Mouse (Mus musculus) hindbrain, embryonic 15.5 days (tissue): ENCODE data around the gene Kmo. TPM values are rescaled to one million over a fixed set of nuclear protein-coding genes. Genes with fewer than 3 reads are reported as not detected.

Experiments
- polyA plus RNA-seq: library from polyadenylated mRNA; unstranded; fragments of >200 nt; fragmentation: Nextera tagmentation; extraction: Ambion mirVana; gene quantifications from 2 replicates; pipeline ENCODE4 v1.2.1, GENCODE M21; 2015

Gene Kmo
- polyA plus RNA-seq, 1 experiment from 2014 or later: not detected

Other genes with a start within 250 kb of the Kmo start
- gene Rgs7, start 127.9 kb upstream of the Kmo start, polyA plus RNA-seq: 41.0 and 42.6 TPM in 2 replicates
- 97.9 and 106 TPM in 2 replicates for gene Fh1, start 5.3 kb downstream of the Kmo start, polyA plus RNA-seq
- gene Opn3, start 72.4 kb downstream of the Kmo start, polyA plus RNA-seq: 8.1 and 8.7 TPM in 2 replicates
- 3.3 and 3.7 TPM in 2 replicates for gene Chml, start 72.5 kb downstream of the Kmo start, polyA plus RNA-seq
- 0.08 TPM in 1 of 2 replicates, not detected in the other for gene Wdr64, start 78.2 kb downstream of the Kmo start, polyA plus RNA-seq